Mouse (Mus musculus): Measurements from ENCODE around the gene Hook2. TPM values are rescaled to one million over a fixed set of nuclear protein-coding genes. Genes with fewer than 3 reads are reported as not detected.

Hook2 gene
- polyA plus RNA-seq, 1 experiment = 1.6 TPM

Other genes with a start within 250 kb of the Hook2 start
- gene Nfix, start 190.3 kb upstream of the Hook2 start, polyA plus RNA-seq (2012; ENCODE audit: insufficient read depth, insufficient read length, missing spikeins) = 74.6 and 78.4 TPM in 2 replicates
- 7.2 and 9.4 TPM in 2 replicates for gene Dand5, start 167.8 kb upstream of the Hook2 start, polyA plus RNA-seq (2012; ENCODE audit: insufficient read depth, insufficient read length, missing spikeins)
- gene Gadd45gip1, start 159.1 kb upstream of the Hook2 start, polyA plus RNA-seq (2012; ENCODE audit: insufficient read depth, insufficient read length, missing spikeins) = 32.2 and 37.2 TPM in 2 replicates
- 73.3 and 79.3 TPM in 2 replicates for gene Rad23a, start 149.9 kb upstream of the Hook2 start, polyA plus RNA-seq (2012; ENCODE audit: insufficient read depth, insufficient read length, missing spikeins)
- 211 and 306 TPM in 2 replicates for gene Calr, start 143.7 kb upstream of the Hook2 start, polyA plus RNA-seq (2012; ENCODE audit: insufficient read depth, insufficient read length, missing spikeins)
- gene Farsa, start 133.6 kb upstream of the Hook2 start, polyA plus RNA-seq (2012; ENCODE audit: insufficient read depth, insufficient read length, missing spikeins) = 11.3 and 14.4 TPM in 2 replicates
- gene Syce2, start 118.5 kb upstream of the Hook2 start, polyA plus RNA-seq (2012; ENCODE audit: insufficient read depth, insufficient read length, missing spikeins) = 3.3 and 3.6 TPM in 2 replicates
- 53.8 and 76.8 TPM in 2 replicates for gene Gcdh, start 96.7 kb upstream of the Hook2 start, polyA plus RNA-seq (2012; ENCODE audit: insufficient read depth, insufficient read length, missing spikeins)
- not detected in 2 replicates for gene Klf1, start 88.7 kb upstream of the Hook2 start, polyA plus RNA-seq (2012; ENCODE audit: insufficient read depth, insufficient read length, missing spikeins)
- 4.6 and 12.9 TPM in 2 replicates for gene Dnase2a, start 82.0 kb upstream of the Hook2 start, polyA plus RNA-seq (2012; ENCODE audit: insufficient read depth, insufficient read length, missing spikeins)
- gene Mast1, start 53.2 kb upstream of the Hook2 start, polyA plus RNA-seq (2012; ENCODE audit: insufficient read depth, insufficient read length, missing spikeins) = not detected in 2 replicates
- gene Rtbdn, start 43.6 kb upstream of the Hook2 start, polyA plus RNA-seq (2012; ENCODE audit: insufficient read depth, insufficient read length, missing spikeins) = not detected in 2 replicates
- gene Gm49661, start 21.2 kb upstream of the Hook2 start, polyA plus RNA-seq (2012; ENCODE audit: insufficient read depth, insufficient read length, missing spikeins) = not detected in 2 replicates
- 387 and 425 TPM in 2 replicates for gene Prdx2, start 21.0 kb upstream of the Hook2 start, polyA plus RNA-seq (2012; ENCODE audit: insufficient read depth, insufficient read length, missing spikeins)
- gene Rnaseh2a, start 20.8 kb upstream of the Hook2 start, polyA plus RNA-seq (2012; ENCODE audit: insufficient read depth, insufficient read length, missing spikeins) = 26.6 and 28.5 TPM in 2 replicates
- 15.4 and 47.7 TPM in 2 replicates for gene Junb, start 11.9 kb upstream of the Hook2 start, polyA plus RNA-seq (2012; ENCODE audit: insufficient read depth, insufficient read length, missing spikeins)
- not detected in 2 replicates for gene Best2, start 23.9 kb downstream of the Hook2 start, polyA plus RNA-seq (2012; ENCODE audit: insufficient read depth, insufficient read length, missing spikeins)
- 113 and 117 TPM in 2 replicates for gene Asna1, start 34.7 kb downstream of the Hook2 start, polyA plus RNA-seq (2012; ENCODE audit: insufficient read depth, insufficient read length, missing spikeins)
- gene Trir, start 36.2 kb downstream of the Hook2 start, polyA plus RNA-seq (2012; ENCODE audit: insufficient read depth, insufficient read length, missing spikeins) = 68.4 and 68.5 TPM in 2 replicates
- gene Tnpo2, start 46.3 kb downstream of the Hook2 start, polyA plus RNA-seq (2012; ENCODE audit: insufficient read depth, insufficient read length, missing spikeins) = 28.4 and 33.5 TPM in 2 replicates
- gene Fbxw9, start 69.5 kb downstream of the Hook2 start, polyA plus RNA-seq (2012; ENCODE audit: insufficient read depth, insufficient read length, missing spikeins) = 3.0 and 4.1 TPM in 2 replicates
- gene Gm5741, start 77.4 kb downstream of the Hook2 start, polyA plus RNA-seq (2012; ENCODE audit: insufficient read depth, insufficient read length, missing spikeins) = not detected in 2 replicates
- gene Dhps, start 81.2 kb downstream of the Hook2 start, polyA plus RNA-seq (2012; ENCODE audit: insufficient read depth, insufficient read length, missing spikeins) = 19.1 and 20.0 TPM in 2 replicates
- gene Wdr83os, start 90.1 kb downstream of the Hook2 start, polyA plus RNA-seq (2012; ENCODE audit: insufficient read depth, insufficient read length, missing spikeins) = 95.5 and 130 TPM in 2 replicates
- 26.8 and 28.7 TPM in 2 replicates for gene Wdr83, start 90.7 kb downstream of the Hook2 start, polyA plus RNA-seq (2012; ENCODE audit: insufficient read depth, insufficient read length, missing spikeins)
- gene Man2b1, start 92.7 kb downstream of the Hook2 start, polyA plus RNA-seq (2012; ENCODE audit: insufficient read depth, insufficient read length, missing spikeins) = 17.4 and 20.8 TPM in 2 replicates
- 0.44 and 0.96 TPM in 2 replicates for gene Zfp791, start 132.5 kb downstream of the Hook2 start, polyA plus RNA-seq (2012; ENCODE audit: insufficient read depth, insufficient read length, missing spikeins)
- not detected in 2 replicates for gene Cks1brt, start 161.3 kb downstream of the Hook2 start, polyA plus RNA-seq (2012; ENCODE audit: insufficient read depth, insufficient read length, missing spikeins)
- not detected in 2 replicates for gene Olfr371, start 235.4 kb downstream of the Hook2 start, polyA plus RNA-seq (2012; ENCODE audit: insufficient read depth, insufficient read length, missing spikeins)

Measured in brown adipose tissue, adult 24 weeks (tissue).